Mouse (Mus musculus) C2C12 (cell line): ENCODE results near the gene Cfap46. TPM values are rescaled to one million over a fixed set of nuclear protein-coding genes. Genes with fewer than 3 reads are reported as not detected.

Experiments used
- H3K27me3 ChIP-seq: one replicate; pipeline ENCODE4 v1.6.1; 2011; ENCODE audit not compliant: control insufficient read depth, insufficient read depth, insufficient read length
- H3K36me3 ChIP-seq: one replicate; pipeline ENCODE4 v1.6.1; 2011; ENCODE audit not compliant: control insufficient read depth, insufficient read depth
- H3K4me3 ChIP-seq: one replicate; pipeline ENCODE4 v1.5.1; 2011; ENCODE audit warnings: mild to moderate bottlenecking, control low read depth; ENCODE audit not compliant: poor library complexity, insufficient read depth, severe bottlenecking
- H3K79me2 ChIP-seq: one replicate; pipeline ENCODE4 v1.6.1; 2011; ENCODE audit not compliant: control insufficient read depth, insufficient read depth
- H3K79me3 ChIP-seq: one replicate; pipeline ENCODE4 v1.6.1; 2011; ENCODE audit warnings: low read depth, control low read depth
- H3ac ChIP-seq: one replicate; pipeline ENCODE3; 2011; ENCODE audit warnings: low read depth; ENCODE audit not compliant: control insufficient read depth, insufficient read length
- CEBPB ChIP-seq: IDR thresholded peaks from one replicate; pipeline ENCODE4 v1.6.1; 2011; ENCODE audit warnings: low read depth, mild to moderate bottlenecking, control low read depth, moderate library complexity
- CTCF ChIP-seq: IDR thresholded peaks from one replicate; pipeline ENCODE4 v1.5.1; 2011; ENCODE audit not compliant: control insufficient read depth, insufficient read depth, insufficient read length
- FOSL1 ChIP-seq: IDR thresholded peaks from one replicate; pipeline ENCODE4 v1.8.0; 2011; ENCODE audit warnings: mild to moderate bottlenecking, low read length; ENCODE audit not compliant: poor library complexity, insufficient read depth, severe bottlenecking
- MAX ChIP-seq: IDR thresholded peaks from one replicate; pipeline ENCODE4 v1.6.1; 2011; ENCODE audit warnings: mild to moderate bottlenecking, control low read depth
- MYOD1 ChIP-seq: IDR thresholded peaks from one replicate; pipeline ENCODE4 v1.6.1; 2011; ENCODE audit warnings: low read depth; ENCODE audit not compliant: control insufficient read depth, insufficient read length
- MYOG ChIP-seq: IDR thresholded peaks from one replicate; pipeline ENCODE4 v1.6.1; 2011; ENCODE audit not compliant: control insufficient read depth, insufficient read length; ENCODE audit errors: extremely low read depth
- USF1 ChIP-seq: IDR thresholded peaks from one replicate; pipeline ENCODE4 v1.6.1; 2011; ENCODE audit warnings: low read depth, mild to moderate bottlenecking, control low read depth, moderate library complexity
- polyA plus RNA-seq: library from polyadenylated mRNA; unstranded; fragments of >200 nt; fragmentation: generic; extraction: Trizol; gene quantifications from one replicate; pipeline ENCODE4 v1.2.1, GENCODE M21; 2012; ENCODE audit warnings: missing spikeins

Gene Cfap46
- polyA plus RNA-seq, 1 experiment: 0.15 TPM

DNA sequence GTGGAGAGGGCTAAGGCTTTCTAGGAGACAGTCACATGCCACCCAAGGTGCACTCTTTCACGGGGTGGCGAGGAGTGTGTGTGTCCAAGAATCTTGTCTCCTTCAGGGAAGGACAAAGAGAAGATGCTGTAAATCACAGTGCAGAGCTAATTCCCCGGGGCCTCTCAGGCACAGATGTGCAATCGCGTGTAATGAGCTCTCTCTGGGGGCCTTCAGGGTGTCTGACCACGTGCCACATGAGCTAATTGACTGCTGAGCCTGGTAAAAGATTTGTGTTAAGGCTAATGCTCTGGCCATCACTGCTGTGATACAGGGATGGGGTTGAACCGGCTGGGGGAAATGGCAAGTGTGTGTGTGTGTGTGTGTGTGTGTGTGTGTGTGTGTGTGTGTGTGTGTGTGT is 95.7 kb downstream of the Cfap46 start:
- no peaks in the 10 kb centered on the region for H3K79me2 ChIP-seq
- TF ChIP-seq MAX: no peak
- no peak for TF ChIP-seq MYOG
- no peak for TF ChIP-seq MYOD1
- TF ChIP-seq CEBPB: no peak
- no peak for TF ChIP-seq USF1
- TF ChIP-seq CTCF: no peak
- TF ChIP-seq FOSL1: no peak
- peaks cover 34% of the 10 kb centered on the region for H3K27me3 ChIP-seq
- H3ac ChIP-seq: no peak overlapping the region
- H3K79me3 ChIP-seq: no peaks in the 10 kb centered on the region
- H3K36me3 ChIP-seq: no peaks in the 10 kb centered on the region
- no peak overlapping the region for H3K4me3 ChIP-seq

DNA sequence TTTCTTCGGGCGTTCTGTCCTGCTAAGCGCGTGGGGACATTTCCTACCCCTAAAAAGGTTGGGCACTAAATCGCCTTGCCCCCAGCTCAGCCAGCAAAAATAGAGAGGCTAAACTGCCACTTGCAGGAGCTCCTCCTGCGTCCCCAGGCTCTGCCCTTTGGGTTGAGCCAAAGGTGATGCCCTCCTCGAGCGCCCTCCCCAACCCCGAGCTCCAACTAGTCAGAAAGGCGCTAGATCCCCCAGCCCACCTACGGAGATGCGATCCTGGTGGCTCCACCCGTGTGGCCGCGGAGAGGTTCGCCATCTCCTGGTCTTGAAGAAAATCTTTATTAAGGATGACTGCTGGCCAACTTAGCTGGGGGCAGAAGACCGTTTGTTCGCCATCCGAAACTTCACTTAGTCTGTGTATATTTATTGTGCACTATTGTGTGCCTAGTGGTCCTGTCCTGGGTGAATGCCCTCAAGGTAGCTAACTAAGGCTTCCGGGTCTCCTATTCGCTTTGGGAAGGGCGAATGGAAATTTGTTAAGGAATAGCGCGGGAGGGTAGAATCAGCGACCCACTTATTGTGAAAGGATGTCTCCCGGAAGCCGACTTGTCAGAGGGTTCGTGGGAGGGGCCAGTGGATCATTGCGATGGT is 98.3 kb downstream of the Cfap46 start:
- Histone ChIP-seq H3K4me3 (no peak overlapping the region), H3K27me3 (peaks cover 34% of the 10 kb centered on the region), H3K79me3 (no peaks in the 10 kb centered on the region), H3ac (no peak overlapping the region), H3K79me2 (no peaks in the 10 kb centered on the region), H3K36me3 (no peaks in the 10 kb centered on the region)
- TF ChIP-seq USF1 (no peak), CEBPB (no peak), MYOG (no peak), FOSL1 (no peak), MYOD1 (no peak), MAX (no peak), CTCF (no peak)

DNA sequence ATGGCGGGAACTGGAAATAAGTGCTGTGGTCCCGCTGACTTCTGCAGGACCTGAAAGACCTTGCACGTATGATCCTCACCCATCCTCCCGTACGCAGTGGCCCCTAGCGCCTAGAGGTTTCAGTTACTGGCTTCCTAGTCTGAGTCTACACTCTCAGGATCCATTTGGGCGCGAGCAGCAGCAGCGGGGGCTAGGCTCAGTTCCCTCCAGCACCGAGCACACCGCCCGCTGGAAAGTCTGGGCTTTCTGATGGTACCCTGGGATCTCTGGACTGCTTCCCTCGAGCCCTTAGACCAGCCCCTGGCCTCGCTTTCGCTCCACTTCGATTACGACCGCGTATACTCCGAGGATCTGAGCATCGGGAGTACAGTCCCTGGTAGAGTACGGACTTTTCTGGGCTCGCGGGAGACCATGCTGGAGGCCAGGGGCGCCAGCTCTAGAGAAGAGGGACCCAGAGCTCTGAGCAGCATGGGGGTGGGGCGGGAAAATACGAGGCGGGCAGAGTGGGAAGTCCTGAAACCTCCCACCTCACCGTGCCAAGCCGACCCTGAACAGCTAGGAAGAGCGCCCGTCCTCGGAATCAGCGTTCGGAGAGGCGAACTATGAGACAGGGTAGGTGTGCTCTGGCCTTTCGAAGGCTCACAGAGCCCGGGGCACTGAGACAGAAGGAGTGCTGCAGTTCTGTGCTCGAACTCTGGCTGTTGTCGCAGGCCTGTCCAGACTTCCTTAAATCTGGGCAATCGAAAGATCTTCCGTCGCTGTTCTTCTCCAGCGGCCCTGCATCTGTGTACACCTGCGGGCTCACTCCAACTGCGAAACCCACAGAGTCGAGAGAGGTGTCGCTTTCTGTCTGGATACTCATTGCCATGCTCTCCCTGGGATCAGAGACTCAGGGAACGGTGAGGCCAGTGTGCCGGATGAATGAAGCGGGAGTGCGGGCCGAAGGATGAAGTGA is 99.1 kb downstream of the Cfap46 start:
- no peaks in the 10 kb centered on the region for H3K79me3 ChIP-seq
- H3K27me3 ChIP-seq: peaks cover 34% of the 10 kb centered on the region
- TF ChIP-seq MAX (no peak), CTCF (no peak), MYOD1 (no peak), FOSL1 (no peak), CEBPB (no peak), USF1 (no peak), MYOG (no peak)
- H3ac ChIP-seq: no peak overlapping the region
- no peaks in the 10 kb centered on the region for H3K36me3 ChIP-seq
- H3K79me2 ChIP-seq: no peaks in the 10 kb centered on the region
- no peak overlapping the region for H3K4me3 ChIP-seq

DNA sequence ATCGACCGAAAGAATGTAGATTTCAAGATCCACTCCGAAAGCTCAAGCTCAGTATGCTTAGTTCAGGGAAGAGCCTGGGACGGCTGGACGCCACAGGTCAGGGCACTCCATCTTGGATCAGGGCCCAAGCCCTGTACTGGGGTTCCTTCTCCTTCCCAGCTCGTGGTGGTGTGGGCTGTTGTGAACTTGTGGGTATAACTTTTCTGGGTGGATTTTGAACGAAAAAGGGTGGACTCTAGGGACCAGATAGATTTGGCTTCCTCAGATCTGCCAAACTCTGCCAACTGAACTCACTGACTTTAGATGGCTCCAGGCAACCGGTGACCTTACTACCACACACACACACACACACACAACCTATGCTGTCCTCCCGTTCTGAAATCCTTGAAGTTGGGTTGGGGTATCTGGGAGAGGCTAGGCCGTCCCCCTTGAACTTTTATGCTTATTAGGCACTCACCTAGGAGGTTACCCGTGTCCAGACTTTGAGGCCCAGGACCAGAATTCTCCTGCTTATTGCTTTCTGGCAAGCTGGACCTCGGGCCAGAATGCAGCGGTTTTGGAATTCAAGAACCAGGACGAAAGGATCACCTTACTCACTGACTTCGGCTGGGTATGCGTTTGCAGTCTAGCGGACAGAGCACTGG is 100.4 kb downstream of the Cfap46 start:
- Histone ChIP-seq H3K79me2 (no peaks in the 10 kb centered on the region), H3K4me3 (no peak overlapping the region), H3K27me3 (peaks cover 34% of the 10 kb centered on the region)

DNA sequence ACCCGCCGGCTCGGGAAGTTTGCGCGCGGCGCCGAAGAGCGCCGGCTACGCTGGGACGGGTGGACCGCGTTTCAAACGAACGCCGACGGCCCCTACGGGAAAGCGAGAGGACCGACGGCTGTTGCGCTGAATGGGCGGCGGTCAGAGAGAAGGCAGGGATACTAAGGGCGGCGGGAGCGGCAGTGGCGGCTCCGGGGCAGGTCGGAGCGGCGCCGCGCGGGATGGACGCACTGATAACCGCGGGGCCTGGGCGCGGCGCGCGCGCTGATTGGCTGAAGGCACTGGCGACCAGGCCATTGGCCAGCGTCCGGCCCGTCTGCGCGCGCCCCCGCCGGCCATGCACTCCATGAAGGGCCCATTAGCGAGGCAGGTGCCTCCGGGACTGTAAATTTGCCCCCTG is 101.0 kb downstream of the Cfap46 start, which contains the start of gene Nkx6-2:
Gene Nkx6-2 (minus strand): TSS at position 203 of the 400 bp plus-strand sequence.
- Histone ChIP-seq H3K27me3 (peaks cover 30% of the 10 kb centered on the region), H3K79me2 (no peaks in the 10 kb centered on the region), H3K4me3 (no peak within 1 kb of the TSS), H3K36me3 (no peaks in the 10 kb centered on the region), H3ac (no peak within 1 kb of the TSS), H3K79me3 (no peaks in the 10 kb centered on the region)
- TF ChIP-seq CEBPB: no peak
- no peak for TF ChIP-seq FOSL1
- TF ChIP-seq MYOG: no peak
- TF ChIP-seq MYOD1: no peak
- no peak for TF ChIP-seq USF1
- TF ChIP-seq CTCF: no peak
- TF ChIP-seq MAX: no peak

More for the DNA sequence above, 100.4 kb downstream of the Cfap46 start:
- no peaks in the 10 kb centered on the region for H3K79me3 ChIP-seq
- no peaks in the 10 kb centered on the region for H3K36me3 ChIP-seq
- H3ac ChIP-seq: no peak overlapping the region
- no peak for TF ChIP-seq MYOD1
- TF ChIP-seq USF1: no peak
- TF ChIP-seq MYOG: no peak
- no peak for TF ChIP-seq MAX
- TF ChIP-seq FOSL1: no peak
- TF ChIP-seq CTCF: no peak
- TF ChIP-seq CEBPB: no peak
